Mouse (Mus musculus): Measurements from ENCODE around the gene Cdk5r2.

Cdk5r2 gene

GRCm38 (mm10) chr1:74855156-74855555 is 422 bp downstream of the Cdk5r2 start:
- peak in 1 of 2 experiments; percentile 72 for DNase-seq

GRCm38 (mm10) chr1:74855651-74856438 is 1.1 kb downstream of the Cdk5r2 start:
- peak; percentile 56 to 68 for DNase-seq

GRCm38 (mm10) chr1:74856439-74856720 is 1.6 kb downstream of the Cdk5r2 start:
- DNase-seq, result peak in 1 of 2 experiments; percentile 21

GRCm38 (mm10) chr1:74856791-74857190 is 2.1 kb downstream of the Cdk5r2 start:
- DNase-seq, result peak; percentile 17 to 36

GRCm38 (mm10) chr1:74857201-74857600 is 2.5 kb downstream of the Cdk5r2 start:
- DNase-seq, result peak; percentile 27 to 30

GRCm38 (mm10) chr1:74857677-74858076 is 2.9 kb downstream of the Cdk5r2 start:
- peak in 1 of 2 experiments; percentile 32 for DNase-seq

GRCm38 (mm10) chr1:74858171-74858719 is 3.5 kb downstream of the Cdk5r2 start:
- DNase-seq, result peak; percentile 98

- DNase-seq, result peak in 1 of 2 experiments; percentile 47
These were observed 4.1 kb downstream of the Cdk5r2 start for GRCm38 (mm10) chr1:74858805-74859204.

- DNase-seq, result peak in 1 of 2 experiments; percentile 24
These were observed 4.7 kb downstream of the Cdk5r2 start for GRCm38 (mm10) chr1:74859223-74859984.

GRCm38 (mm10) chr1:74861783-74862182 is 7.0 kb downstream of the Cdk5r2 start:
- DNase-seq, result no peak

- no peak for DNase-seq
These were observed 17.5 kb downstream of the Cdk5r2 start for GRCm38 (mm10) chr1:74872218-74872617.

- no peak for DNase-seq
These were observed 22.5 kb downstream of the Cdk5r2 start for GRCm38 (mm10) chr1:74877199-74877598.

- DNase-seq, result peak; percentile 91
These were observed 26.1 kb downstream of the Cdk5r2 start for GRCm38 (mm10) chr1:74880785-74881360.

GRCm38 (mm10) chr1:74882055-74882734 is 27.5 kb downstream of the Cdk5r2 start:
- peak in 1 of 2 experiments; percentile 37 for DNase-seq

- peak in 1 of 2 experiments; percentile 12 for DNase-seq
These were observed 28.1 kb downstream of the Cdk5r2 start for GRCm38 (mm10) chr1:74882828-74883227.

- DNase-seq, result no peak
These were observed 28.7 kb downstream of the Cdk5r2 start for GRCm38 (mm10) chr1:74883441-74883840.

- peak in 1 of 2 experiments; percentile 22 for DNase-seq
These were observed 29.7 kb downstream of the Cdk5r2 start for GRCm38 (mm10) chr1:74884196-74885141.

GRCm38 (mm10) chr1:74885369-74886042 is 30.8 kb downstream of the Cdk5r2 start, which contains the start of gene Fev:
Gene Fev (minus strand): TSS chr1:74885419.
- peak in 1 of 2 experiments; percentile 9 for DNase-seq

- DNase-seq, result no peak
These were observed 36.8 kb downstream of the Cdk5r2 start for GRCm38 (mm10) chr1:74891513-74891912.

GRCm38 (mm10) chr1:74892351-74893133 is 37.8 kb downstream of the Cdk5r2 start:
- peak; percentile 40 to 54 for DNase-seq

Data from cerebellum, postnatal 10 days (tissue).